Mouse (Mus musculus): ENCODE data around the gene Zfp692.

Gene Zfp692

GRCm38 (mm10) chr11:58308661-58309060 lies 1.8 kb downstream of the Zfp692 start:
- DNase-seq = peak; percentile 92

- peak; percentile 87 for DNase-seq
Measured at GRCm38 (mm10) chr11:58314069-58314468, 7.2 kb downstream of the Zfp692 start.

DNA sequence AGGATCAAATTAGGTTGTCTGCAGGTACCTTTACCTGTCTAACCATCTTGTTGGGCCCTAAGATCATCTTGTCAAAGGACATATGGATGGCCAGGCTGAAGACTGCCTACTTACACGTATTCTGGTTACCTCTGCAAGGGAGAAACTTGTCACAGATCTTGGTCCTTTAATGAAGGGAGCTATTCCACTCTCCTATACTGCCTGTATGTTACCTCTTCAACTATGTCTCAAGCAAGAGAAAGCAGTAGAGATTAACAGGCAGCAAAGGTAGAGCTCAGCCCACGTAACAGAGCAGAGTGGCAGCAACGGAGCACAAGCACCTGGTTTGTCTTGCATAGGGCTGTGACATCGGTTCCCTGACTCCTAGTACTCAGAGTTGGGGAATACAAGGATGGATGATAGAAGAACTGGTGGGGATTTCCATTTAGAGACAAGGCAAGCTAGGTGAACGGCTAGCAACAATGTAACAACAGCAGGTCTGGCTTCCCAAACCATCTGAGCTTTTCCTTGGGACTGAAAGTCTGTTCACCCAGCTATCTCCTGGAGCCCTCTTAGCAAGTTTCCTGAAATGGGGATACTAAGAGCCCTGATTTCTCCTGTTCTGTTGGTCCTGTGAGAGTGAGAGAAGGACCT lies 8.8 kb downstream of the Zfp692 start:
- peak; percentile 55 for DNase-seq

- DNase-seq = peak; percentile 90
Measured at GRCm38 (mm10) chr11:58316344-58316743, 9.5 kb downstream of the Zfp692 start.

DNA sequence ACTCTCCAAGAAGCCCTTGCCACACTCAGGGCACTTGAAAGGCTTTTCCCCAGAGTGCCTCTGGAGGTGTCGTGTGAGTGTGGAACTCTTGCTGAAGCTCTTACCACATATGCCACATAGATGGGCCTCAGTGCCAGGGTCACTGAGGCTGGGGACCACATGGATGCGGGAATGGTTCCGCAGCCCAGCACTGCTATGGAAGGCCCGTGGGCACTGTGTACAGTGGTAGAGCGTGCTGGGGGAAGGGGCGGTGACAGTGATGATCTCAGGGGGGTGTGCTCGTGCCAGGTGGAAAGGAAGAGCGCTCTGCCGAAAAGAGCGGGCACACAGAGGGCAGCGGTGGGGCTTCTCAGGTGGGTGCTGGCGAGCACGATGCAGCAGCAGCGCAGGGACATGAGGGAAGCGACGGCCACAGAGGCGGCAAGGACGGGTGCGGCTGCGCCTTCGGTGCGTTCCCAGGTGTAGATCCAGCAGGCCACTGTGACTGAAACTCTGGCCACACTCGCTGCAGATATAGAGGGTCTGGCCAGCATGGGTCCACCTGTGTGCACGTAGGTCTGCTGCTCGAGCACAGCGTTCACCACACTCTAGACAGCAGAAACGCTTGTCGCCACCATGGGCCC lies 10.0 kb downstream of the Zfp692 start:
- DNase-seq = peak; percentile 89

- peak; percentile 100 for DNase-seq
Measured at GRCm38 (mm10) chr11:58322824-58323569, 16.1 kb downstream of the Zfp692 start.

DNA sequence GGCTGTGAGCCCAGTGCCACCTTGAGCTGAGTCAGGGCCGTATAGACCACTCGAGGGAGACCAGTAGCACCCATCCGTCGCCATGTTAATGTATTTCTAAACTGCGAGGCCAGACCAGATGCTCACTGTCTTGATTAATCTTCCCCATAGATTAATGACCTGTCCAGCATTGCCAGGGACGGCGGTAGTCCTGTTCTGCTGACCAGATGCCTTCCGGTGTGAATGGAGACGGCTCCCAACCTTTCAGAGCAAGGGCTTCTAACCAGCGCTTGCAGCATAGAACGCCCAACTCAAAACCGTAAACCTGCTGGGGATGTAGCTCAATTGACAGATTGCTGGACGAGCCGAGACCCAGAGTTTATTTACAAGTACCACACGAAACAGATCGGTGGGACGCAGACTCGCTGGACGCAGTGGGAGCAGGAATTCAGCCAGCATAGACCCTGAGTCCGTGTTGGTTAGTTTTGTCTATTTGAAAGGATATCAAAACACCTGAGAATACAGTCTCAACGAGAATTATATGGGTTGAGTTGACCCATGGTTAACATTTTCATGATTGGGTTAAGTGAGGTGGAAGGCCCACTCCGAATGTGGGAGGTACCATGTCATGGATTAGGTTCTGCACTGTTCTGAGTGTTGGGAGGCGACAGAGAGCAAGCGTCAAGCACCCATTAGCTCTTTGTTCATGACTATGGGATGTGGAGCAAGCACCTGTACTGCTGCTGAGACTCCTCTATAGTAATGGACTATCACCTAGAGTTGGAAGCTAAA lies 16.9 kb downstream of the Zfp692 start:
- no peak for DNase-seq

DNA sequence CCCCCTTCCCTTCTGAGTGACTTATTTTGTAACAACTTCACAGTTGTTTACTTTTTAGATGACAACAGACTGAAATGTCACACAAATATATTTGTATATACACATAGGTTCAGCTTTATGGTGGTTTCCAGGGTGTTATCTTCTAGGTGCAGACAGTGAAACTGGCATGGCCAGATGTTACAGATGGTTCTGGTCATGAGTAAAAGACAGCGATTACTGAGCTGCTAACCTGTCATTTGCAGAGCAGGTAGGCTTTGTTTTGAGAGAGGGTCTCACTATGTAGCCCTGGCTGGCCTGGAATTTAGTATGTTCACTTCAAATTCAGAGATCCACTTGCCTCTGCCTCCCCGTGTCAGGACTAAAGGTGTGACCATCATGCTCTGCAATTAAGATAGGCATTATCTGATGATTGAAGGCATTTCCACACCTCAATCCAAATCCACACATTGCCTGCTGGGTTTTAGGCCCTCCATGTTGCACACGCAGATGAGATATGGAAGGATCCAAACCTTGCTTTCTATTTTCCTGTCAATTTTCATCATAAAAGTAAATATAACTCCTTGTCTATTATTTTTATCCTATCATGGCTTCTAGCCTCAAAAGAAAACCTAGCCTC lies 17.9 kb downstream of the Zfp692 start:
- DNase-seq = peak; percentile 78

DNA sequence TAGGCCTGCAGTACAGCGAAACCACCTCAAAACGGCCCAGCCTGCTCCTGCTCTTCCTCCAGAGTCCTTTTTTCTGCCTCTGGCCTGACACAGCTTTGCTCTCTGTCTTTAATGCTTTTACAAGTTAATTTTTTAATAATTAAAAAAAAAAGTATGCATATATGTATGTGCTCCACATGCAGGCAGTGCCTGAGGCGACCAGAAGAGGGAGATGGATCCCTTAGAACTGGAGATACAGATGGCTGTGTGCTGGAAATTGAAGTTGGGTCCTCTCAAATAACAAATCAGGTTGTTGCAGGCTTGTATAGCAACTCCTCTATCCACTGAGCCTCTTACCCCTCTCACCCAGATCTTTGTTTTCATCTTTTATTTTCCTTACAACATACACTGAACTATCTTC lies 19.9 kb downstream of the Zfp692 start:
- no peak for DNase-seq

- no peak for DNase-seq
Measured at GRCm38 (mm10) chr11:58329906-58330275, 23.0 kb downstream of the Zfp692 start.

- DNase-seq = peak; percentile 99
Measured at GRCm38 (mm10) chr11:58330276-58331148, 23.6 kb downstream of the Zfp692 start, which contains the start of the genes Zfp672 and Sh3bp5l. Gene Zfp672, minus strand, starts transcription at chr11:58330339. Gene Sh3bp5l, plus strand, starts transcription at chr11:58330724.

DNA sequence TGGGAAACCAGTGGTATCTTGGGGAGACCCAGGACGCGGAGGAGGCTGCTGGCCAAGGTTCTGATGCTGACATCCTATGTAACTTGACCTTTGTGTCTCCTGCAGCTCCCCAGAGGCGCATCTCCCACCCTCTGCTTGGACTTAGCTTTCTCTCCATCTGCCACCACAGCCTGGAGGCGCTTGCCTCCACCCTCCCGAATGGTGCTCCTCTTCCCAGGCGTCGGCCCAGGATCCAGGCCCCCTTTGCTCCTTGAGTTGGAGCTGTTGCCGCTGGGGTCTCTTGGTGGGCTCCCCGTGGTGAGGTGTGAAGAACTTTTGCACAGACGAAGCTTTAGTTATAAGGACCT lies 24.3 kb downstream of the Zfp692 start:
- DNase-seq = no peak

- DNase-seq = peak; percentile 91
Measured at GRCm38 (mm10) chr11:58331546-58331945, 24.7 kb downstream of the Zfp692 start.

- peak; percentile 95 for DNase-seq
Measured at GRCm38 (mm10) chr11:58334746-58335145, 27.9 kb downstream of the Zfp692 start.

DNA sequence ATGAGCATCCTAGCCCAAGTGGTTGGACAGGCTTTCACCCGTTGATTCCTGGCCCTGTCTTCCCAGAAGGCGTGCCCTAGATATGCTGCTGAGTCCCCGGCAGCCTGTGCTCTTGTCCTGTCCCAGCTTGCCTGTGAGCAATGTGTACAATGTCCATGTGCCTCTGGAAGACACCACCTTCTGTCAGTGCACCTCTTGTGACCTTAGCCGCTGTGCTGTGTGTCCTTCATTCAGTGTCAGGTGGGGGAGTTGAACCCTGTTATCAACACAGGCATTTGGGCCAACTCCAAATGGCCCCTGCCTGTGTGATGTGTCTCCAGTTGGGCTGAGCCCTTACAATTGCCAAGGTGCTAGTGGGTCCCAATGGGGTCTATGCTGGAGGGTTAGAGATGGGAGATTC lies 39.9 kb downstream of the Zfp692 start:
- DNase-seq = peak; percentile 91

DNA sequence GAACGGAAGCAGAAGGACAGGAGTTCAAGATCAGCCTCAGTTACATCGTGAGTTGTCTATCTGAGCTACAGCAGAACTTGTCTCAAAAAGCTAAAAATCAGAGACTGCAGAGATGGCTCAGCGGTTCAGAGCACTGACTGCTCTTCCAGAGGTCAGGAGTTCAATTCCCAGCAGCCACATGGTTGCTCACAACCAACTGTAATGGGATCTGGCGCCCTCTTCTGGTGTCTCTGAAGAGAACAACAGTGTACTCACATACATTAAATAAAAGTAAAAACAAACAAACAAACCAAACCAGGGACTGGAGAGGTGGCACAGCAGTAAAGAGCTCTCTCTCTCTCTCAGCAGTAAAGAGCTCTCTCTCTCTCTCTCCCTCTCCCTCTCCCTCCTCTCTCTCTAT lies 43.8 kb downstream of the Zfp692 start:
- DNase-seq = no peak

GRCm38 (mm10) chr11:58351179-58351578 lies 44.3 kb downstream of the Zfp692 start:
- DNase-seq = no peak

GRCm38 (mm10) chr11:58352681-58353548 lies 46.0 kb downstream of the Zfp692 start:
- no peak for DNase-seq

DNA sequence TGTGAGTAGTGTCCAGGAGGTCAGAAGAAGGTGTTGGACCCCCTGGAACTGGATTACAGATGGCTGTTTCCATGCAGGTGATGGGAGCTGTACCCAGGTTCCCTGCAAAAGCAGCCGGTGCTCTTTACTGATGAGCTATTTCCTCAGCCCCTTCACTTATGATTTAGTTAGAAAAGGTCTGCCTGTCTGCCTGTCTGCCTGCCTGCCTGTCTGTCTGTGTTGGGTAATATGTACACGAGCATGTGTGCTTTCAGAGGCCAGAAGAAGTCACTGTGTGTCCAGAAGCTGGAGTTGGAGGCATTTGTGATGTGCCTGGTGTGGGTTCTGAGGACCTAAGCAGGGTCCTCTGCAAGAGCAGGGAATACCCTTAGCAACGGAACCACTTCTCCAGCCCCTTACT lies 46.8 kb downstream of the Zfp692 start:
- DNase-seq = no peak

- no peak for DNase-seq
Measured at GRCm38 (mm10) chr11:58354476-58354875, 47.6 kb downstream of the Zfp692 start.

DNA sequence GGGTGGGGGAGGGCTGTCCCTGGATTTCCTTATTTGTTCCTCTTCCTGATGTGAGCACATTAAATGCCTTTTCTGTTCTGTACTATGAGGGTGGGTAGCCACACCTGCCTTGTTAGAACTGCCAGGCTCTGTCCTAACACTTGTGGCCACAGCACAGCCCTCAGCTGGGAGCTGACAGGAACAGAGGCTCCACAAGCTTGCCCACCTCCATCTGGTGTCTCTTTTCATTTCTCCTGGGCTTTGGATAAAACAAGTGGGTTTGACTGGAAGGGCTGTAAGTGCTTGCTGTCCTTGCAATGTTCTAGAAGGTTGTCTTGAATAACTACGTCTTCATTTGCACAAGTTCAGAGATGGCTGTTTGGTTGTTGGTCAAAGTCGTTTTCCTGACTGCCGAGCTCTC lies 48.1 kb downstream of the Zfp692 start:
- no peak for DNase-seq

Measured in heart, adult 11 months (tissue).